Mouse (Mus musculus) macrophage (primary cell): ENCODE data around the gene Tuba1a. TPM values are rescaled to one million over a fixed set of nuclear protein-coding genes. Genes with fewer than 3 reads are reported as not detected.

ENCODE experiments used
- H3K27ac ChIP-seq: fragments of 350-480 bp; formaldehyde crosslinking; 2 replicates; pipeline ENCODE4 v1.9.0; 2021
- H3K36me3 ChIP-seq: fragments of 350-480 bp; formaldehyde crosslinking; 2 replicates; pipeline ENCODE4 v1.9.0; 2021; ENCODE audit errors: inconsistent target
- H3K4me3 ChIP-seq: fragments of 350-480 bp; formaldehyde crosslinking; 2 replicates; pipeline ENCODE4 v1.9.0; 2021; ENCODE audit errors: inconsistent target
- H3K79me2 ChIP-seq: fragments of 350-480 bp; formaldehyde crosslinking; 2 replicates; pipeline ENCODE4 v1.9.0; 2021; ENCODE audit errors: inconsistent target
- WGBS: methylation state at CpG from one replicate; pipeline ENCODE4 v1.1.7; 2026; ENCODE audit warnings: inconsistent platforms; ENCODE audit not compliant: missing documents; 5-methylcytosine and 5-hydroxymethylcytosine counted together
- polyA plus RNA-seq: library from polyadenylated mRNA; stranded (reverse); fragments of 250-400 nt; gene quantifications from 3 replicates; pipeline ENCODE4 v1.2.4, GENCODE M21; 2018; ENCODE audit warnings: inconsistent platforms
- total RNA-seq, 78 experiments: library from RNA; depleted of rRNA; stranded (reverse); fragments of 250-400 nt; gene quantifications; 1 replicate in 9 of 78; 2 replicates in 24 of 78; 3 replicates in 43 of 78; 4 replicates in 2 of 78; pipeline ENCODE4 v1.2.4; 2018; ENCODE audit warnings: inconsistent platforms in 56 of 78

Tuba1a gene
- 10 to 100 TPM in 1 of 26 experiments, 1 to 10 TPM in 23, under 1 TPM in 1, not detected in 1; 0.95 to 61.2 (median 3.6) TPM for total RNA-seq (2018; cell fraction: chromatin; rRNA removed)
- total RNA-seq (2018; cell fraction: cytosol; rRNA removed): 10 to 100 TPM; 43.8 to 83.3 (median 62.4) TPM
- total RNA-seq (2018; cell fraction: nucleus; rRNA removed): 10 to 100 TPM in 23 of 26 experiments, 1 to 10 TPM in 3; 7.0 to 40.8 (median 19.8) TPM
- 37.8 to 73.9 TPM (median 54.5 TPM) in 3 replicates for polyA plus RNA-seq

DNA sequence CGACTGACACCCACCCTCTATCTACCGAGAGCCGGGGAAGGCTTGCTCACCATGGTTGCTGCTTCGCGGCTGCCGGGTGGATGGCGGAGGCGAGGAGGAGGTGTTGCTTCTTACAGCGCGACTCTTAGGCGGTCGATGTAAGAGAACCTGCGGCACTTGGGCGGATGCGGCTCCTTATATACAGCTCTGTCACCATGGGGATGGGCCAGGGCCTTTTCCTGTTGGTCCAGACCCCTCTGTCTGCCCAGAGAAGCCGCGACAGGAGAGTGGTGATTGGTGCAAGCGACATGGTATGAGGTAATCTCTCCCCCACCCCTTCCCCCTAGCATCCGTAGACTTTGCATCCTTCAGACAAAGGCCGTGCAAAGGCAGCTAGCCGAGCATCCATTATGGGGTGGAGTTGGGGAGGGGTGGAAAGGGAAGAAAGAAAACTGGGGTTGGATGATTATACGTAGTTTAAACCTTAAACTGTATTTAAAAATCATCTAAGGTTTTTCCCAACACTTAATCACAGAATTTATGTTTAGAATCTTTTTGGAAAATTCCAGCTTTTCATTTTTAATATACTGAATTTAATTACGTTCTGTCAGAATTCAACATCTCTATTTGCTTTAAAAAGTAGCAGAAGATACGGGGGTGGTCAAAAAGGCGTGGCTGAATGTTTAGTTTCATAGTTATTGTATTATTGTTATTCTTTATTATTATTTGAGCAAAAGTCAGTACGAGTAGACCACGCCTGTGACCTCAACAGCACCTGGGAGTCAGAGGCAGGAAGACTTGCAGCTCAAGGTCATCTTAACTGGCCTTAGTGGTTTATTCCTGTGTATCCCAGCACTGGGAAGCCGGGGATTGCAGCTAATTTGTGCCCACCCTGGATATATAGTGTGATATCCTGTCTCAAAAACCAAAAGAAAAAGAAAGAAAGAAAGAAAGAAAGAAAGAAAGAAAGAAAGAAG, at the start of gene Tuba1a, which contains the start of gene Gm49450:
Tuba1a (minus strand) TSS at position 303 of the 956 bp plus-strand sequence.
Gm49450 (minus strand) TSS at position 151 of the 956 bp plus-strand sequence.
- H3K27ac ChIP-seq: peak within 1 kb of the TSS; percentile 77
- H3K79me2 ChIP-seq: peaks cover 13% of the 10 kb centered on the region
- no peaks in the 10 kb centered on the region for H3K36me3 ChIP-seq
- H3K4me3 ChIP-seq: peak within 1 kb of the TSS; percentile 91
- WGBS: 16% methylated on average over 28 of the region's 28 CpGs

- no peaks in the 10 kb centered on the region for H3K79me2 ChIP-seq
- no peaks in the 10 kb centered on the region for H3K36me3 ChIP-seq
- peak overlapping the region; percentile 23; the same call in 1 of the 2 replicates for H3K4me3 ChIP-seq
- H3K27ac ChIP-seq: peak overlapping the region; percentile 73
- 12% methylated on average over 14 of the region's 17 CpGs for WGBS
Observed at GRCm38 (mm10) chr15:99001451-99001931, 48.0 kb upstream of the Tuba1a start.

DNA sequence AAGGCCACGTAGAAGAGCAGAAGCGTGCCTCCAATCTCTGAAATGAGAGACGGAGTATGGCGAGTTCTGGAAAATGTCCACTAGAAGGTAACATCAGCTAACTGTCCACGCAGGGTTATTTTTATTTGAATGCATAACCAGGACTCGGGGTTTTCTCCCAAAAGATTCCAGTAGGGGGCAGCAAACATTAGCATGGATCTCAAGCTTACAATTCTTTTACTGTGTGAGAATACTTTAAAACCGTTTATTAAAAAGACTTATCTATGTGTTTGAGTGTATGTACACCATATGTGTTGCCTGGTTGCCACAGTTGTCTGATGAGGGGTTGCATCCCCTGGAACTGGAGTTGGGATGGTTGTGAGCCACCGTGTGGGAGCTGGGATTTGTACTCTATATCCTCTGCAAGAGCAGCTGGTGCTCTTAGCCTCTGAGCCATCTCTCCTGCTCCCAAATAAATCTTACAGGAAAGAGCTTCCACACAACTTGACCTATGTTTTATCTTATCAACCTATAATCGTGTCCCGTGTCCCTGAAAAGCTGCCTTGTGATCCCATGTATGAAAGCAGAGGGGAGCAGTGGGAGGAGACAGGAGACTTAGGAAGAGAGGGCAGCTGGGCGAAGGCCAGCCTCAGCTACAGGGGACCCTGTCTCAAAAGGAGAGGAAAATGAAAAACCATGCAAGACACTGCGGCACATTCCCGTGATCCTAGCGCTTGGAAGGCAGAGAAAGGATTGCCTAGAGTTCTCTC, 47.2 kb upstream of the Tuba1a start:
- peak overlapping the region; percentile 23; the same call in 1 of the 2 replicates for H3K4me3 ChIP-seq

DNA sequence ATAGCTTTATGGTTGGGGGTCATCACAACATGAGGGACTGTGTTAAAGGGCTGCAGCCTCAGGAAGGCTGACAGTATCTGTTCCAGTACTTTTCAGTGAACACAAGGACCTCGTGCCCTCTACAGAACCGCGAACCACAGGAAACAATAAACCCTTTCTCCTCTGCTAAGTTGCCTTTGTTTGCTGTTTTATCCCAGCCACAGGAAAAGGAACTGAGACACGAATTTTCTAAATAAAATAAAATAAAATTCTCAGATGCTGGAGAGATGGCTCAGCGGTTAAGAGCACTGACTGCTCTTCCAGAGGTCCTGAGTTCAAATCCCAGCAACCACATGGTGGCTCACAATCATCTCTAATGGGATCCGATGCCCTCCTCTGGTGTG, 45.3 kb upstream of the Tuba1a start:
- WGBS: 13% methylated on average over 6 of the region's 6 CpGs
- Histone ChIP-seq H3K79me2 (no peaks in the 10 kb centered on the region), H3K4me3 (no peak overlapping the region), H3K36me3 (no peaks in the 10 kb centered on the region), H3K27ac (no peak overlapping the region)

More for the DNA sequence above, 47.2 kb upstream of the Tuba1a start:
- WGBS: 49% methylated on average over 14 of the region's 14 CpGs
- no peaks in the 10 kb centered on the region for H3K36me3 ChIP-seq
- H3K27ac ChIP-seq: peak overlapping the region; percentile 73
- H3K79me2 ChIP-seq: no peaks in the 10 kb centered on the region

DNA sequence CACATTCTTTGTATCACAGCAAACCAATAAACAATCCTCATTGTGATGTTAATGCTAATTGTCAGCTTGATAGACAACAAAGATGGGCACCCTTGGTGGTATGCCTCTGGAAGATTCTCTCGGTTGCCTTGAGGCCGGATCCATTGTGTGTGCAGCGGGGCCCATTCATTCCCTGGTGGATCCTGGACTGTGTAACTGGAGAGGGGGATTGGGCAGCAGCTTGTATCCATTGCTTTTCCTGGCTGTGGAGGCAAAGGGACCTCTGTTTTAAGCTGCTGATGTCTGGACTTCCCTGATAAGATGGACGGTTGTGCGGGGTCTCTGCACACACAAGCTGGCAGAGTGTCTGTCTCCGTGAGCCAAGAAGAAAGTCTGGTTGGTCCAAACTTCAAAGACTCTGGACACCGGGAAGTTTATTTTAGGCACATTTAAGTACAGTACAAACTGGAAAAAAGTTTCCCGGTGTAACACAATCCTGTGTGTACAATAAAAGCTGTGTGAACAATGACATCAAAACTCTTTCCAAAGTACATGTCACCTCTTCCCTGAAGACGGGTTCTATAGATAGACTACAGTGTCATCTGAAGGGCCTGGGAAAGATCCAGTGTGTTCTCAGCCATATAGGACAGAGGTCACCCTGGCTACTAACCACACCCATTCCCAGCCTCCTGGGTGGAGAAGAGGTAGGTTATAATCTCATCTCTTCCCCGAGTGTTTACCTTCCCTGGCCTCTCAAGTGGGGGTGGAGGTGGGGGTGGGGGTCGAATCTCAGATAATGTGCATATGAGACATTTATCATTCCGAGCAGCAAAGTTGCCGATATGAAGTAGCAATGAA, 44.7 kb upstream of the Tuba1a start:
- 77% methylated on average over 13 of the region's 13 CpGs for WGBS
- Histone ChIP-seq H3K4me3 (no peak overlapping the region), H3K79me2 (no peaks in the 10 kb centered on the region), H3K36me3 (no peaks in the 10 kb centered on the region), H3K27ac (no peak overlapping the region)

- WGBS: 92% methylated on average over 7 of the region's 7 CpGs
- Histone ChIP-seq H3K27ac (no peak overlapping the region), H3K4me3 (no peak overlapping the region), H3K79me2 (no peaks in the 10 kb centered on the region), H3K36me3 (no peaks in the 10 kb centered on the region)
Observed at GRCm38 (mm10) chr15:98996840-98997239, 43.3 kb upstream of the Tuba1a start.

DNA sequence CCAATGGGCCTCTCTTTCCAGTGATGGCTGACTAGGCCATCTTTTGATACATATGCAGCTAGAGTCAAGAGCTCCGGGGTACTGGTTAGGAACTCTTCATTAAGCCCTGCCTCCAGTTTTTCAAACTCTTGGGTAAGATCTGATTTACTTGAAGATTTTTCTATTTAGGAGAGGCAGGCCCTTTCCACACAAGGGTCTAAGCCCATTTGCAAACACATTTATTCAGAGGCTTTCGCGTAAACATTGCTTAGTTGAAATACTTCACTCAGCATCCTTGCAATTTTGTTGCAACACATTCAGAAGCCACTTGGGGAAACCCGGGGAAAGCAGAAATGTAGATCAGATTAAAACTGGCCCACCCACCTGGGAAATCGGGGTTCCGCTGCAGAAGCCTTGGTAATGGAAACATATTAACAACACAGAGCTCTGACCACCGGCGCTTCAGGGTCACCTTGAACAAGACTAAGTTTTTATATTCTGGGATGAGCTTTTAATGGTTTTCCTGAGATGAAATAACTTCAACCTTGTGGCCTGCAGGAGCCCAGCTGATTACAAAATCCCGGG, 41.5 kb upstream of the Tuba1a start:
- Histone ChIP-seq H3K79me2 (no peaks in the 10 kb centered on the region), H3K4me3 (no peak overlapping the region), H3K36me3 (no peaks in the 10 kb centered on the region), H3K27ac (no peak overlapping the region)
- WGBS: 78% methylated on average over 9 of the region's 9 CpGs

DNA sequence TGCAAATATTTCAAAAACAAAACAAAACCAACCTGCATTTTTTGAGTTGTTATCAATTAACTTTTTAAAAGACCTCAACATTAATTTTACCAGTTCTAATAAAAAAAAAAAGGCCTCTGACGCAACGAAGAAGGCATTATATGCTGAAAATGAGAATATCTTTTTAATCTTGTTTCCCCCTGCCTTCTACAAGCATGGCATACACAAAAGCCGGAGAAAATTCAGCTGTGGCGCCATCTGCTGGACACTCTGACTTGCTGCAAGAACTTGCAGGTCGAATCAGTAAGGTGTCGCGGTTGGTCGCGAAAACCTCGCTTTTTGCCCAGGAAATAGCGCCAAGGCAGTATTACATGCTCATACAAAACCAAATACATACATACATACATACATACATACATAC, 40.4 kb upstream of the Tuba1a start:
- no peaks in the 10 kb centered on the region for H3K79me2 ChIP-seq
- WGBS: 2% methylated on average over 11 of the region's 11 CpGs
- H3K4me3 ChIP-seq: no peak overlapping the region
- H3K36me3 ChIP-seq: no peaks in the 10 kb centered on the region
- peak overlapping the region; percentile 94 for H3K27ac ChIP-seq

GRCm38 (mm10) chr15:98993093-98993793, 39.7 kb upstream of the Tuba1a start:
- Histone ChIP-seq H3K27ac (peak overlapping the region; percentile 94), H3K79me2 (no peaks in the 10 kb centered on the region), H3K36me3 (no peaks in the 10 kb centered on the region), H3K4me3 (peak overlapping the region; percentile 30)
- WGBS: 2% methylated on average over 35 of the region's 35 CpGs

GRCm38 (mm10) chr15:98992086-98992912, 38.8 kb upstream of the Tuba1a start:
- Histone ChIP-seq H3K4me3 (peak overlapping the region; percentile 21; the same call in 1 of the 2 replicates), H3K36me3 (no peaks in the 10 kb centered on the region), H3K27ac (peak overlapping the region; percentile 94), H3K79me2 (no peaks in the 10 kb centered on the region)
- WGBS: 28% methylated on average over 17 of the region's 17 CpGs

- WGBS: 90% methylated on average over 9 of the region's 9 CpGs
- Histone ChIP-seq H3K79me2 (no peaks in the 10 kb centered on the region), H3K4me3 (no peak overlapping the region), H3K27ac (peak overlapping the region; percentile 94), H3K36me3 (no peaks in the 10 kb centered on the region)
Observed at GRCm38 (mm10) chr15:98991540-98992050, 38.1 kb upstream of the Tuba1a start.
